Mouse (Mus musculus) hindbrain, embryonic 11.5 days (tissue): ENCODE data around the gene Nkain2. TPM values are rescaled to one million over a fixed set of nuclear protein-coding genes. Genes with fewer than 3 reads are reported as not detected.

Experiments
- ATAC-seq: fragments of 200-750 bp; cut with Nextera tagmentation; 2 replicates; pipeline ENCODE4 v1.8.0; 2017; ENCODE audit warnings: mild to moderate bottlenecking, moderate TSS enrichment, moderate library complexity; ENCODE audit not compliant: low FRiP score
- DNase-seq: peaks from one replicate; pipeline ENCODE4 v3.0.0-alpha.2; 2015; ENCODE audit warnings: low spot score
- H3K27ac ChIP-seq: fragments of 300-500 bp; sonication (generic); 2 replicates; pipeline ENCODE4 v1.5.1; 2014; ENCODE audit warnings: mild to moderate bottlenecking, low read depth, low read length
- H3K27me3 ChIP-seq: fragments of 300-500 bp; sonication (generic); 2 replicates; pipeline ENCODE4 v1.6.1; 2014; ENCODE audit warnings: mild to moderate bottlenecking, low read length, moderate library complexity, mixed read lengths; ENCODE audit not compliant: control insufficient read depth, insufficient read depth
- H3K36me3 ChIP-seq: fragments of 300-500 bp; sonication (generic); 2 replicates; pipeline ENCODE4 v1.6.1; 2014; ENCODE audit warnings: mild to moderate bottlenecking, low read length, moderate library complexity, mixed read lengths; ENCODE audit not compliant: control insufficient read depth, insufficient read depth
- H3K4me1 ChIP-seq: fragments of 300-500 bp; sonication (generic); replicated peaks from 2 replicates; pipeline ENCODE4 v1.6.1; 2014; ENCODE audit warnings: low read length, mixed read lengths; ENCODE audit not compliant: control insufficient read depth, insufficient read depth
- H3K4me2 ChIP-seq: fragments of 300-500 bp; sonication (generic); replicated peaks from 2 replicates; pipeline ENCODE4 v1.6.1; 2014; ENCODE audit warnings: mild to moderate bottlenecking, low read depth, low read length
- H3K4me3 ChIP-seq: fragments of 300-500 bp; sonication (generic); 2 replicates; pipeline ENCODE4 v1.5.1; 2014; ENCODE audit warnings: low read depth, low read length
- H3K9ac ChIP-seq: fragments of 300-500 bp; sonication (generic); 2 replicates; pipeline ENCODE4 v1.6.1; 2014; ENCODE audit warnings: low read depth, low read length
- H3K9me3 ChIP-seq: fragments of 300-500 bp; sonication (generic); 2 replicates; pipeline ENCODE4 v1.6.1; 2016; ENCODE audit warnings: low read length; ENCODE audit not compliant: control insufficient read depth
- WGBS: fragments of 180-500 bp; shearing (Covaris S2); extraction: QIAGEN DNeasy Blood & Tissue Kit; methylation state at CpG from one replicate; pipeline ENCODE4 v1.1.7; 2014; 5-methylcytosine and 5-hydroxymethylcytosine counted together
- polyA plus RNA-seq: library from polyadenylated mRNA; unstranded; fragments of >200 nt; fragmentation: Nextera tagmentation; extraction: Ambion mirVana; gene quantifications from 2 replicates; pipeline ENCODE4 v1.2.1, GENCODE M21; 2014

Nkain2 gene
- polyA plus RNA-seq, 1 experiment from 2014 or later: 1.3 TPM

DNA sequence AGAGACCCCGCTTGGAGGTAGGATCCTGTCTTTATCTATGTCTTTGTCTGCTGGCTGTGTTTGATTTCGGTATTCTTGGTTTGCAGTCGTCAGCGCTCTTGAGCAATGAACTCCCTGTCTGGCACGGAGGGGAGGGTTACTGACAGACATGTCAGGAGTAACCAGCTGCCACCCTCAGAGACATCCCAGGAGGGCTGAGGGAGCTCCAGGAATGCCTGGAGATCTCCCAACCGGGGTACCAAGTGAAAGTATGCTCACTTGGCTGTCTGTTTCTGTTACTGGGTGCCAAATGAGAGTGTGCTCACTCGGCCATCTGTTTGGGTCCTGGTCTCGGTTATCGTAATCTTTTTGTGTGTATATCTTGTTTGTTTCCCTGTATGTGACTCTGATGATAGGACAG lies 577.5 kb downstream of the Nkain2 start:
- Histone ChIP-seq H3K27me3 (no peaks in the 10 kb centered on the region), H3K27ac (no peak overlapping the region), H3K4me3 (no peak overlapping the region), H3K9me3 (no peaks in the 10 kb centered on the region), H3K4me2 (no peak overlapping the region), H3K4me1 (no peaks in the 10 kb centered on the region), H3K36me3 (no peaks in the 10 kb centered on the region), H3K9ac (no peak overlapping the region)
- ATAC-seq (no peak), DNase-seq (no peak)
- WGBS: 91% methylated on average over 9 of the region's 9 CpGs

- Histone ChIP-seq H3K4me2 (no peak overlapping the region), H3K36me3 (no peaks in the 10 kb centered on the region), H3K4me1 (no peaks in the 10 kb centered on the region), H3K9ac (no peak overlapping the region), H3K27me3 (no peaks in the 10 kb centered on the region), H3K9me3 (no peaks in the 10 kb centered on the region), H3K27ac (no peak overlapping the region), H3K4me3 (no peak overlapping the region)
- no peak for ATAC-seq
- no peak for DNase-seq
- 90% methylated on average over 3 of the region's 3 CpGs for WGBS
These were observed 589.2 kb downstream of the Nkain2 start for GRCm38 (mm10) chr10:32301024-32301597.

DNA sequence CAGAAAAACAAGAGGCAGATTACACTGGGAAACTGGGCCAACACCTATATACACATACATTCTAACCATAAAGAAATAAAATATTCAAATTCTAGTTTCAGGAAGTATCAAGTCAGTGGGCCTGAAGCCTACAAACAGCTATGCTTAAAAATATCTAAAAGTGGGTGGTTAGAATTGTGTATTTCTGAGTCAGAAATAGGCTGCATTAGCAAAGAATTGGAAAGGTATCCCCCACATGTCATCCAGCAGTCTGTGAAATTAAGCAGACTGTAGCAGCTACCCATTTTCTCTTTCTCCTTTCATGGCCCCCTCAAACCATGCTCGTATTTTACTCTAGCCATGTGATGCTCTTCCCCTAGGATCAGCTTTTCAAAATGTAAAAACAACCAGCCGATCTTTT lies 599.8 kb downstream of the Nkain2 start:
- no peaks in the 10 kb centered on the region for H3K27me3 ChIP-seq
- no peak overlapping the region for H3K27ac ChIP-seq
- no peak overlapping the region for H3K9ac ChIP-seq
- DNase-seq: no peak
- no peaks in the 10 kb centered on the region for H3K9me3 ChIP-seq
- ATAC-seq: no peak
- H3K4me2 ChIP-seq: no peak overlapping the region
- H3K36me3 ChIP-seq: no peaks in the 10 kb centered on the region
- H3K4me1 ChIP-seq: no peaks in the 10 kb centered on the region
- WGBS: 74% methylated on average over 2 of the region's 2 CpGs
- no peak overlapping the region for H3K4me3 ChIP-seq

GRCm38 (mm10) chr10:32283690-32284089 lies 606.6 kb downstream of the Nkain2 start:
- ATAC-seq (no peak), DNase-seq (no peak)
- Histone ChIP-seq H3K36me3 (no peaks in the 10 kb centered on the region), H3K27ac (no peak overlapping the region), H3K4me2 (no peak overlapping the region), H3K9ac (no peak overlapping the region), H3K4me1 (no peaks in the 10 kb centered on the region), H3K27me3 (no peaks in the 10 kb centered on the region), H3K9me3 (no peaks in the 10 kb centered on the region), H3K4me3 (no peak overlapping the region)
- 93% methylated on average over 1 of the region's 1 CpGs for WGBS

- Histone ChIP-seq H3K9me3 (no peaks in the 10 kb centered on the region), H3K4me1 (no peaks in the 10 kb centered on the region), H3K27ac (no peak overlapping the region), H3K4me3 (no peak overlapping the region), H3K9ac (no peak overlapping the region), H3K36me3 (no peaks in the 10 kb centered on the region), H3K4me2 (no peak overlapping the region), H3K27me3 (no peaks in the 10 kb centered on the region)
- ATAC-seq: no peak
- 82% methylated on average over 4 of the region's 4 CpGs for WGBS
- no peak for DNase-seq
These were observed 646.9 kb downstream of the Nkain2 start for GRCm38 (mm10) chr10:32243266-32243882.

DNA sequence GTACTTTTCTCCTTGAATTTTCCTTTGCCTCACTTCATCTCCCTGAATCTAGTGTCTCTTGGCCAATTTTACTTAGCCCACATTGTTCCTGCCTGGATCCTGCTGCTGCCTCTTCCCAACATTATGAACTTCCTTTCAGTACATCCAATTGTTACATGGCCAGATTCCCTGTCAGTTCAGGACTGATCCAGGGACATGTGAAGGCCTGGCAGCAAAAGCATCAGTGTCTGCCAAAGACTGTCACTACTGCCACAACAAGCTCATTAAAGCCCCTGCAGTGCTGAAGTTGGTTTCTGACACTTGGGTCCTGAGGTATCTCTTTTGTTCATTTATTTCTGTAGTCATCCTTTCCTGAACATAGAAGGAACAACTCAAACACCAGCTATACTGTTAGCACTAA lies 649.1 kb downstream of the Nkain2 start:
- no peaks in the 10 kb centered on the region for H3K36me3 ChIP-seq
- ATAC-seq: no peak
- no peak overlapping the region for H3K9ac ChIP-seq
- no peak overlapping the region for H3K27ac ChIP-seq
- H3K9me3 ChIP-seq: no peaks in the 10 kb centered on the region
- H3K27me3 ChIP-seq: no peaks in the 10 kb centered on the region
- DNase-seq: no peak
- H3K4me3 ChIP-seq: no peak overlapping the region
- no peaks in the 10 kb centered on the region for H3K4me1 ChIP-seq
- no peak overlapping the region for H3K4me2 ChIP-seq

GRCm38 (mm10) chr10:32182951-32183350 lies 707.3 kb downstream of the Nkain2 start:
- H3K4me1 ChIP-seq: no peaks in the 10 kb centered on the region

DNA sequence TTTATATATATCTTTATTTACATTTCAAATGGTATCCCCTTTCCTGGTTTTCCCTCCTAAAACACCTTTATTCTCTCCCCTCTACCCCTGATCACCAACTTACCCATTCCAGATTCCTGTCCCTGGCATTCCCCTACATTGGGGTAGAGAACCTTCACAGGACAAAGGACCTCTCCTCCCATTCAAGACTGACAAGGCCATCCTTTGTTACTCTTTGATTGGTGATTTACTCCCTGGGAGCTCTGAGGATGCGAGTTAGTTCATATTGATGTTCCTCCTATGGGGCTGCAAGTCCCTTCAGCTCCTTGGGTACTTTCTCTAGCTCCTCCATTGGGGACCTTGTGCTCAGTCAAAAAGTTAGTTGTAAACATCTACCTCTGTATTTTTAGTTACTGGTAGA lies 798.9 kb downstream of the Nkain2 start:
- Histone ChIP-seq H3K9me3 (no peaks in the 10 kb centered on the region), H3K27me3 (no peaks in the 10 kb centered on the region), H3K27ac (no peak overlapping the region), H3K4me1 (no peaks in the 10 kb centered on the region), H3K36me3 (no peaks in the 10 kb centered on the region), H3K4me2 (no peak overlapping the region), H3K9ac (no peak overlapping the region), H3K4me3 (no peak overlapping the region)
- ATAC-seq (no peak), DNase-seq (no peak)
- 72% methylated on average over 1 of the region's 1 CpGs for WGBS

More at GRCm38 (mm10) chr10:32182951-32183350, 707.3 kb downstream of the Nkain2 start:
- Histone ChIP-seq H3K36me3 (no peaks in the 10 kb centered on the region), H3K9ac (no peak overlapping the region), H3K4me3 (no peak overlapping the region), H3K4me2 (no peak overlapping the region), H3K27ac (no peak overlapping the region), H3K9me3 (no peaks in the 10 kb centered on the region), H3K27me3 (no peaks in the 10 kb centered on the region)
- ATAC-seq: no peak
- 86% methylated on average over 3 of the region's 3 CpGs for WGBS
- DNase-seq: no peak

- Histone ChIP-seq H3K4me1 (no peaks in the 10 kb centered on the region), H3K4me2 (no peak overlapping the region), H3K36me3 (no peaks in the 10 kb centered on the region), H3K27ac (no peak overlapping the region), H3K9me3 (no peaks in the 10 kb centered on the region), H3K27me3 (no peaks in the 10 kb centered on the region), H3K4me3 (no peak overlapping the region), H3K9ac (no peak overlapping the region)
- WGBS: 85% methylated on average over 6 of the region's 6 CpGs
- no peak for ATAC-seq
- no peak for DNase-seq
These were observed 829.9 kb downstream of the Nkain2 start for GRCm38 (mm10) chr10:32060396-32060795.
